Mouse (Mus musculus) cerebellum, adult 2 months (tissue): ENCODE results near the gene Yrdc.

Source experiments
- CTCF ChIP-seq: fragments of 200-500 bp; IDR thresholded peaks from 2 replicates; pipeline ENCODE4 v1.5.1; 2011; ENCODE audit warnings: low read depth, mild to moderate bottlenecking, control low read depth, low read length, moderate library complexity, borderline replicate concordance; ENCODE audit not compliant: insufficient read depth
- POLR2A ChIP-seq: fragments of 200-500 bp; IDR thresholded peaks from 2 replicates; pipeline ENCODE4 v1.6.1; 2011; ENCODE audit warnings: low read length, control low read depth, borderline replicate concordance; ENCODE audit not compliant: insufficient read depth

GRCm38 (mm10) chr4:124850261-124850913 is at the start of gene Yrdc:
- peak; percentile 46; the same call in 1 of the 2 replicates for TF ChIP-seq POLR2A
- no peak for TF ChIP-seq CTCF
